Mouse (Mus musculus): ENCODE measurements at regions not wholly inside any gene's neighbourhood (a gene's known extent, or its start where the extent isn't known, plus 50 kb on each side); places are given as distances from the start of the nearest gene placed in this dataset.

DNA sequence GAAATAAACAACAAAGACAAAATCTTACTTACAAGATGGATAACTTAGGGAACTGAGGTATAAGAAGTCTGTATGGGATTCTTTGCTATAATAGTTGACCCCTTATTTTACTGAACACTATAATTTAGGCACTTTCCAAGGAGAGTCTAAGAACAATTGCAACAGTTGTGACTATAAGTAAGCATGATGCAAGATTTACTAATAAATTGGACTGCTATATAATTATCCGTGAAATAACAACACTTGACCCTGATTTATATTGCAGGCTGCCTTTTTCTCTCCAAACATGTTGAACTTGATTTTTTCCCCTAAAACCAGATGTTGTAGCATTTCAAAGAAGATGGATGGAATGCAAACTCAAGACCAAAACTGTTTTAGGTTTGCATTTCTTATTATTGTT, 237.2 kb upstream of the Mef2c start:
- no peak for TF ChIP-seq CTCF (IDR thresholded peaks at IDR 0.05; ENCODE audit: borderline replicate concordance, control insufficient read depth, extremely low read depth, insufficient read depth, low read length, poor library complexity)
- TF ChIP-seq POLR2A (IDR thresholded peaks at IDR 0.05; ENCODE audit: control insufficient read depth, extremely low read depth, insufficient read depth, low read length, poor library complexity): no peak

Measured in thymus, adult 2 months (tissue).